Mouse (Mus musculus): ENCODE data around the gene Eef2k.
"Not testable (repeated sequence)": the region's sequence is repeated elsewhere in the genome, so short reads cannot be mapped to it uniquely, and the experiment has no call there.

Eef2k gene

DNA sequence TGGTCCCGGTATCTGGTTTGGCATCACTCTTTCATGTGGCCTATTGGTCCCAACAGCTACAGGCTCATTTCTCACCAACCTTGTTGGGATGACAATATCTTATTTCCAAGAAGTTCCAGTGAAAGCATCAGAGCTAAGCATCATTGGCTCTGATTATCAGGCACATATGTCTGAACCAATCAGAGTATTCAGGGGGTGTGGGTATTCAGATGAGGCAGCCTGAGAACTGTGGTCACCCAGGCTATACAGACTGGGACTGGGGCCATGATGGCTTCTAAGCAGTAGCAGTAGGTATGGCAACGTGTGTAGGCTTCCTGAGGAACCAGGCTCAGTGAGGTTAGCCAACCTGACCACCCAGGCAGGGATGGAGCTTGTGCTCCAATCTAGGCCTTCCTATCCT, 38.8 kb downstream of the Eef2k start:
- no peak for DNase-seq (ENCODE audit: low spot score)

DNA sequence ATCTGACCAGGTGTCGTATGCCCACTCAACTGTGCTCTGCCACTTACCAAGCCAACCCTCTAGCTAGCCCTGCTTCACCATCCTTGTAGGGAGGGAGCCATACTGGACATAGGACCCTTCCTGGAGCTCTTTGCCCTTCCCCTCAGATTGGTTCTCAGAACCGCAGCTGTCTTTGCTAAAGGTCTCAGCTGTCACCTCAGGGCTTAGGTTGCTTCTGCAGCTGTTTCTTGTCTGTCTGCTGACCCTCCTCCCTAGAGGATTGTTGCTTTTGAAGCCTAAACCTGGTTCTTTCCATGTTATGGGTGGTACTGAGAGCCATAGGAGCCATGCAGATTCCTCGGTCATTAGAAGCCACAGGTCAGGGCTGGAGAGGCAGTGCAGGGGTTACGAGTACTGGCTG, 40.0 kb downstream of the Eef2k start:
- no peak for DNase-seq (ENCODE audit: low spot score)

DNA sequence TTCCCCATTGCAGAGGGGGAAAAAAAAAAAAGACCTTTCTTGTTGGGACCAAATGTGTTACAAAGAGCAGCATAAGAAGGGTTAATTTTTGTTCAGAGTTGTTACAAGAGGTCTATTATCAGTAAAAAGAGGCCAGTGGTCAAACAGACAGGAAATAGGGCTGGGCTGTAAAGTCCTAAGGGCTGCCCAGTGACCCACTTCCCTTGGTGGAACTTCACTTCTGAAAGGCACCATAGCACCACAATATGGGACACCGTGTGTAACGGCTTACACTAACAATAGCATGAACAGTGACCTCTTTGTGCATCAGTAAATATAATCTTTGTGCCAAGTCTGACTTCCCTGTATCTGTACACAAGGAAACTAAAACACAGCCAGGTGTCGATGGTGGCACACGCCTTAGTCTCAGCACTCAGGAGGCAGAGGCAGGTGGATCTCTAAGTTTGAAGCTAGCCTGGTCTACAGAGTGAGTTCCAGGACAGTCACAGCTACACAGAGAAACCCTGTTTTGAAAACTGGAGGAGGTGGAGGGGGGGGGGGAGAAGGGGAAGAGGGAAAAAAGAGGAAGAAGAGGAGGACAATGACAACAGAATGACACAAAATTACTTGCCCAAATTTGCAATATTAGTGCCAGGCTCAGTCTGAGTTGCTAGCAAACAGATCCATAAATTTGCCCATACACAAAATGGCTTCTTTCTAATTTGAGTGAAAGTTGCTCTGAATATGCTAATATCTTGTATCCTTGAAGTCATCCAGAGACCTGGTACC, 41.1 kb downstream of the Eef2k start:
- no peak for DNase-seq (ENCODE audit: low spot score)

DNA sequence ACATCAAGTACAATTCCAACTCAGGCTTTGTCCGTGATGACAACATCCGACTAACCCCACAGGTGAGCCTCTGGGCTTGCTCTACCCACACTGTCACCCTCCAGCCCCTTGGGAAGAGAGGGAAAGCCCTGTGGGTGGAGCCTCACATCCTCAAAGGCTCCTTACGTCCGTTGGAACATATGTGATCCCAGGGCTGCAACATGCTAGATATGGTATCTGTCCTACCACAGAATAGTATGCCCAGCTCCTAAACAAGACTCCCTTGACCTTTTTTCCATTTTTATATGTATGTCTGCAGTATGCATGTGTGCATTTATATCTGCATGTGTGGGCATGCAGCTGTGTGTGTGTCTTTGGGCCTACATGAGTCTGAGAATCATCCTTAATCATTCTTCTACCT, 42.1 kb downstream of the Eef2k start:
- no peak for DNase-seq (ENCODE audit: low spot score)

- no peak for DNase-seq (ENCODE audit: low spot score)
These were observed 50.5 kb downstream of the Eef2k start for GRCm38 (mm10) chr7:120893123-120893522.

GRCm38 (mm10) chr7:120897054-120897453, 54.4 kb downstream of the Eef2k start:
- DNase-seq (ENCODE audit: low spot score), result no peak

GRCm38 (mm10) chr7:120897711-120898335, 55.2 kb downstream of the Eef2k start:
- no peak for DNase-seq (ENCODE audit: low spot score)

DNA sequence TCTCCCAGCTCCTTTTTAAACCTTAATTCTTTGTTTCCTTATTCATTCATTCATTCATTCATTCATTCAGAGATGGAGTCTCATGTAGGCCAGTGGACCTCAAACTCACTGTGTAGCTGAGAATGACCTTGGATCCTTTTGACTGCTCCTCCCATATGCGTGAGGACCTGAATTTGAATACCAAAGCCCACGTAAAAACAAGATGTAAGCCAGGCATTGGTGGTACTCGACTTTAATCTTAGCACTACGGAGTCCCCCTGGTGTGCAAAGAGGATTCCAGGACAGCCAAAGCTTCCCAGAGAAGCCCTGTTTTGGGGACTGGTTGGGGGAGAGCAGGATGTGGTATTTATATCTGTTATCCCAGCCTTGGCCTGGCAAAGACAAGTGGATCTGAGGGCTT, 57.6 kb downstream of the Eef2k start:
- no peak for DNase-seq (ENCODE audit: low spot score)

DNA sequence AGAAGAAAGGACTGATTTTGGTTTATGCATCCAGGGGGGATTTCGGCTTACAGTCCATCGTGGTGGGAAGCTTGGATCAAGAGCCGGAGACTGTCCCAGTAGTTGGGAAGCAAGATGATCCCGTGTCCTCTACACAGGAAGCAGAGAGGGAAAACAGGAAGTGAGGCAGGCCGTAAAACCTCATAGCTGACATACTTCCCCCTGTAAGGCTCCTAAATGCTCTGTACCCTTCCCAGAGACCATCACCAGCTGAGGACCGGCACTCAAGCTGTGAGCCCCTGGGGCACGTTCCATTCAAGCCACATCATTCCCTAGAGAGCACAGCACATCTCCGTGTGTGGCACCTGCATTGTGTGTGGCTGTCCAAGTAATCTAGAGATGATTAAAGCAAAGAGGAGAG, 59.1 kb downstream of the Eef2k start:
- no peak for DNase-seq (ENCODE audit: low spot score)

GRCm38 (mm10) chr7:120902931-120903330, 60.3 kb downstream of the Eef2k start:
- no peak for DNase-seq (ENCODE audit: low spot score)

- DNase-seq (ENCODE audit: low spot score), result not testable (repeated sequence)
These were observed 67.5 kb downstream of the Eef2k start for GRCm38 (mm10) chr7:120910172-120910571.

DNA sequence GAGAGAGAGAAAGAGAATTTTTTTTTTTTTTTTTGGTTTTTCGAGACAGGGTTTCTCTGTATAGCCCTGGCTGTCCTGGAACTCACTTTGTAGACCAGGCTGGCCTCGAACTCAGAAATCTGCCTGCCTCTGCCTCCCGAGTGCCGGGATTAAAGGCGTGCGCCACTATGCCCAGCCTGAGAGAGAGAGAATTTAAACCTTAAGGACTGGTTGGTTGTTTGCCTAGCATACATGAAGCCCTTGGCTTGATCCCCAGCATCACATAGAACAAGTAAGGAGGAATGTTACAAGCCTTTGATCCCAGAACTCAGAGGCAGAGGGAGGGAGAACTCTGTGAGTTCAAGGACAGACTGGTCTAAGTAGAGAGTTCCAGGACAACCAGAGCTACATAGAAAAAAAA, 68.6 kb downstream of the Eef2k start:
- DNase-seq (ENCODE audit: low spot score), result not testable (repeated sequence)

DNA sequence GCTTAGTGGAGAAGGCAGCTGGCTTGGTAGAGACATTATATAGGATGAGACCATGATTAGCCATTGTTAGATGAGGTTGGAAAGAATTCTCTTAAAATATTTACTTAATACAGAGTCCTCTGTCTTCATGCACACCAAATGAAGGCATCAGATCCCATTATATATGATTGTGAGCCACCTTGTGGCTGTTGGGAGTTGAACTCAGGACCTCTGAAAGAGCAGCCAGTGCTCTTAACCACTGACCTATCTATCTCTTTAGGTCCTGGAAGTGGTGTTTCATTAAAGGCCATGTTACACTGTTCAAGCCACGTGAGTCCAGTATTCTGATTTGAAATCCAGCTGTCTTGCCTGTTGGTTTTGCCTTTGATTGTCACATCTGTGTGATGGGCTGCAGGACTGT, 70.7 kb downstream of the Eef2k start:
- no peak for DNase-seq (ENCODE audit: low spot score)

DNA sequence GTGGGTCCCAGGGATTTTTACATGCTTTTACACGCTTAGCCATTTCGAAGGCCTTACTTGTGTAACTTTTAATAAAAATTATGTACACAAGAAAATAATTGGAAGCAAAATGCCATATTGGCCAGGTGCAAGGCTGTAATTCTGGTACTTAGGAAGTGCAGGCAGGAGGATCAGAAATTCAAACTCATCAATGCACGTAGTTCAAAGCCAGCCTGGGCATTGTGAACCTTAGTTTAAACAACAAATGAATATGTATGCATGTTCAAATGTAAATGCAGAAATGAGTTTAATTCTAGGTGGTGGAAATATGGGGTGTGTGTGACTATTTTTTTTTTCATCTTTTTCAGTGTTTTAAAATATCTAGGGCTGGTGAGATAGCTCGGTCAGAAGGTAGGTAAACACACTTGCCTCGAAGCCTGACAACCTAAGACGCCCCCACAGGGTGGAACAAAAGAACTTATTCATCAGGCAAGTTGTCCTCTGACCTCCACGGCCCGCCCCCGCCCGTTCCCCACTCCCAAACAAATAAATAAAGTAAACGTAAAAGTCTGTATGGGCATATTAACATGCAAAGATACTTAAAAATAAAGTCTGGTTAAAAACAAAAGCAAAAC, 73.7 kb downstream of the Eef2k start:
- no peak for DNase-seq (ENCODE audit: low spot score)

GRCm38 (mm10) chr7:120917279-120917591, 74.6 kb downstream of the Eef2k start:
- DNase-seq (ENCODE audit: low spot score), result no peak

- peak; percentile 99 for DNase-seq (ENCODE audit: low spot score)
These were observed 75.2 kb downstream of the Eef2k start, which contains the start of gene Polr3e for GRCm38 (mm10) chr7:120917592-120918461. Gene Polr3e (plus strand): TSS chr7:120917744.

DNA sequence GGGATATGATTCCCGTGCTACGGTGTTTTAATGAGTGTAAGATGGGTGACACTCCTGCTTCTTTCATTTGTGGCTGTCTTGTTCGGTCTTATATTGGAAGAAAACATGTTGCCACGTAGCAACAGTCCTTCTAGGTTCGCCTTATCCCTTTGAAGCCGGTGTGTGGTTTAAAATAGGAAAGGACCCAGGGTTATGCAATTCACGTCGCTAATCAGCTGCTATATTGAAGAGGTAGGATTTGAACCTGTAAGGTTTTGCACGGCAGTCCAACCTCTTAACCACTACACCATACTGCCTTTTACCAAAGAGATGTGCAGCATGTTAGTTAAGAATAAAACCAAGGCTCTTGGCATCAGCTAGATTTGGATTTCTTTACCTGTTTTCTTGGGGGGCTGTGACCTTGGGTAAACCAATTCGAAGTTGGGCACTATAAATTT, 75.9 kb downstream of the Eef2k start:
- DNase-seq (ENCODE audit: low spot score), result peak; percentile 47

GRCm38 (mm10) chr7:120933110-120933509, 90.5 kb downstream of the Eef2k start:
- no peak for DNase-seq (ENCODE audit: low spot score)

DNA sequence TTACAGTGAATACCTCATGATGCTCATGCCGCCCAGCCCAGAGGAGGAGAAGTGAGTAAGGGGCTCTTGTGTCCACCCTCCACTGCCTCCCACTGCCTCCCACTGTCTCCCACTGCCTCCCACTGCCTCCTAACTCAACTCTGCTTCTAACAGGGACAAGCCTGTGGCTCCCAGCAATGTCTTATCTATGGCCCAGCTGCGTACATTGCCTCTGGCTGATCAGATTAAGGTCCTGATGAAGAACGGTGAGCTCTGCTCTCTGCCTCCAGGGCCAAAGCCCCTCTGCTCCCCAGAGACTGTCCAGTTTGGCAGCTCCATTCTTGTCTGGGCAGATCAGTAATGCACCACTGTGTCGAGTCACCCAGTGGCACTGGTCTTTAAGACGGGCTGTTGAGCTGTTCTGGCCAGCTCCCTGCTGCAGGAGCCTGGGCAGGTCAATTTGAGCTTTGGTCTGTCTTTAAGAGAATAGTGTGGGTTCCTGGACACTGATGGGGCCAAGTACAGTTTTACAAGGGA, 91.1 kb downstream of the Eef2k start:
- DNase-seq (ENCODE audit: low spot score), result no peak

GRCm38 (mm10) chr7:120934716-120935115, 92.1 kb downstream of the Eef2k start:
- DNase-seq (ENCODE audit: low spot score), result peak; percentile 51

GRCm38 (mm10) chr7:120936522-120936921, 93.9 kb downstream of the Eef2k start:
- no peak for DNase-seq (ENCODE audit: low spot score)

DNA sequence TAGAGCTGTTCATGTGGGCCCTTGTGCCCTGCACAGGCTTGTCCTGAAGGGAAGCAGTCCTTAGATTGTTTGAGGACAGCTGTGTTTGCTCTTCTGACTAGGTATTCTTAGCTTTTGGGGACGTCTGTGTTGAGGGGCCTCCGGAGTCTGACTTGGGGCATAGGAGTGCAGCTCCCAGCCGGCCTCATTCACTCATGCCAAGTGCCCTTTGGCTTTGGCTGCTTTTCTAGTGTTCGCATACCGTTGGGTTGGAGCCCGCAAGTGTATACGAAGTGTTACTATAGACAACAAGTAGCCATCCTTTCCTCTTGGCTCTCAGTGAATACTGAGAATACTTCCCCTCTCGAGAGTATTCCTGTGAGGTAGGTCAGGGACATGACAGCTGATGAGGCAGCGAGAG, 95.6 kb downstream of the Eef2k start:
- no peak for DNase-seq (ENCODE audit: low spot score)
